Mouse (Mus musculus): Measurements from ENCODE around the gene Wnt5b. TPM values are rescaled to one million over a fixed set of nuclear protein-coding genes. Genes with fewer than 3 reads are reported as not detected.
"Not testable (repeated sequence)": the region's sequence is repeated elsewhere in the genome, so short reads cannot be mapped to it uniquely, and the experiment has no call there.

Wnt5b gene
- polyA plus RNA-seq, 1 experiment from 2014 or later, result 6.6 TPM

DNA sequence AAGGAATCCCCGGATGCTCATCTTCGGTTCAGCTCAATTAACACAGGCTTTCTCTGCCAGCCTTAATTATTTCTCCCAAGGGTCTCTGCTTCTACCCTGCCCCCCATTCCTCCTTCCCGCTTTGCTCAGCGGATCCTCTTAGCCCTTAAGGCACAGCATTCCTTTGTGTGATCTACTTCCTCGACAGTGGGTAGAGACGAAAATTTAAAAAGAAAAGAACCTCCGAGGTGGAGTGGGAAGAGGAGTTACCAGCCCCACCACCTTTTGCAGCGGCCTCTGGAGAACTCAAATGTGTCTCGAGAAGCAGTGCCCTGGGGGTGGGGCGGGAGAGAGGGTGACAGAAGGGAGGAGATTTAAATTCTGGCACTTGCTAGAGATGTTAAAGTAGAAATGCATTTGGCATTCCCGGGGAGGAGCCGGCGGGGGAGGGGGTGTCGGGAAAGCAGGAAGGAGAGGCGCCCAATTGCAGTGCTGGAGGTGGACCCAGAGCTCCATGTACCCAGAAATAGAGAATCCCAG, 92.1 kb downstream of the Wnt5b start:
- H3K36me3 ChIP-seq (replicated peaks; ENCODE audit: control insufficient read depth, insufficient read depth), result no peaks in the 10 kb centered on the region
- DNase-seq (ENCODE audit: low spot score), result peak; percentile 75
- H3K4me1 ChIP-seq (replicated peaks; ENCODE audit: control insufficient read depth, insufficient read depth, low read length), result peaks cover 32% of the 10 kb centered on the region
- H3K4me2 ChIP-seq (replicated peaks), result peak overlapping the region; percentile 60
- peak; percentile 79 for ATAC-seq (ENCODE audit: low FRiP score)
- H3K27ac ChIP-seq, result peak overlapping the region; percentile 87
- H3K4me3 ChIP-seq (replicated peaks; ENCODE audit: low read length), result peak overlapping the region; percentile 25
- H3K9ac ChIP-seq, result peak overlapping the region; percentile 54
- WGBS, result under 1% methylated on average over 15 of the region's 15 CpGs
- no peaks in the 10 kb centered on the region for H3K9me3 ChIP-seq (ENCODE audit: control insufficient read depth, low read length)
- no peaks in the 10 kb centered on the region for H3K27me3 ChIP-seq (ENCODE audit: control insufficient read depth, insufficient read depth, low read length)

DNA sequence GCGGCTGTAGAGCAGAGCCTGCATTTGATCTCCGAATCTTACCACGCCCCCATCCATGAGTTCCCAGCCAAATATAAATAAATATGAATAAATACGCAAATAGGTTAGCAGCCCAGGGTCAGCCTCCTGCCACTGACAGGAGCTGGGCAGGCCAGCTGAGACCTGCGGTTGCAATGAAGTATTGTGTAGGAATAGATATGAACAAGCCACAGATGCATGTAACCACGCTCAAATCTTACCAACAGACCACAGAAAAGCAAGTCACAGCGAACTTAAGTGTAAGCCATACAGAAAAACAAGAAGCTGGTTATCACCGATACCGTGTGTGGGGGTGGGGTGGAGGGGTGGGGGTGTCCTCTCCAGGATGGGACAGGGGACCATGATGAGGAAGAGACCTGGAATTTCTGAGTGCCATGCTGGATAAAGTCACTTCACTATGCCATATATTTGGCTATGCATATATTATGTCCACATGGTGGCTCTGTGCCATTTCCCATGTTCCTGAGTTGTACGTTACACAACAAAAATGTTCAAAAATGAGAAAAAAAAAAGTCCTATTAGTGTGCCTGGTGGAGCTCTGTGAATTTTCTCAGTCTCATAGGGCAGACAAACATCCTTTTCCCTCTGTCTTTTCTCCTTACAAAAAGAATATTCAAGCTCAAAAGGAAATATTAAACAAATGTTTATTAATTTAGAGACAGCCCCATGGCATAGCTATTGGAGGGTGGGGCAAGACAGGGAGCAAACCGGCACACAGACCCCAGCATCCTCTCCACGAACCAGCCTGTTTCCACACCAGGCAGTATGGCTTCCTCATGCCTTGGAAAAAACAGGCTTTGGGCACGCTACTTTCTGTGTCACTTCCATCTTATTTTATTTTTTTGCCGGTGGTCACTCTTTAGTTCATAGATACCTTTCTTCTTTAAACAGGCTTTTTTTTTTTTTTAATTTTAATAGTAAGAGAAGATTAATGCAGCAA, 92.9 kb downstream of the Wnt5b start:
- H3K27me3 ChIP-seq (ENCODE audit: control insufficient read depth, insufficient read depth, low read length), result no peaks in the 10 kb centered on the region
- H3K36me3 ChIP-seq (replicated peaks; ENCODE audit: control insufficient read depth, insufficient read depth), result no peaks in the 10 kb centered on the region
- WGBS, result 38% methylated on average over 14 of the region's 14 CpGs
- peak overlapping the region; percentile 60 for H3K4me2 ChIP-seq (replicated peaks)
- H3K4me1 ChIP-seq (replicated peaks; ENCODE audit: control insufficient read depth, insufficient read depth, low read length), result peaks cover 32% of the 10 kb centered on the region
- DNase-seq (ENCODE audit: low spot score) (peak; percentile 36), ATAC-seq (ENCODE audit: low FRiP score) (no peak)
- peak overlapping the region; percentile 87 for H3K27ac ChIP-seq
- peak overlapping the region; percentile 25 for H3K4me3 ChIP-seq (replicated peaks; ENCODE audit: low read length)
- no peaks in the 10 kb centered on the region for H3K9me3 ChIP-seq (ENCODE audit: control insufficient read depth, low read length)
- H3K9ac ChIP-seq, result 0 out of 2 replicates have a peak overlapping the region, but pooled peaks have one; percentile 5

DNA sequence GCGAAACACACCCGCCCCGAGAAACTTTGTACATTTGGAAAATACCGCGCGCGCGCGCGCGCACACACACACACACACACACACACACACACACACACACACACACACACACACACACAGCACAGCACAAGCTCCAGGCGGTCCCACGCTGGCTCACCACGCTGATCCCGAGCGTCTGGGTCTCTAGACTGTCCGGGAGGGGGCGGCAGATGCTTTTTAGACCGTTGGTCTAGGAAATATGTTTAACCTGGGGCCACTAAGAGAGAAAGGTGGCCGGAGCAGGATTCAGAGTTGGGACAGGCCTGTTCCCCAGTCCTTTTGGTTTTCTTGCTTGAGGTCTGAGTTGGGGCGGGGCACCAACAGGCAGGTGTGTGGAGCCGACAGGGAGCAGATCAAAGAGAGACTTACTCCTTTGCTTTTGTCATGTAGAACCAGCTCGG, 95.1 kb downstream of the Wnt5b start:
- Histone ChIP-seq H3K4me1 (replicated peaks; ENCODE audit: control insufficient read depth, insufficient read depth, low read length) (peaks cover 32% of the 10 kb centered on the region), H3K27ac (no peak overlapping the region), H3K4me2 (replicated peaks) (peak overlapping the region; percentile 55), H3K9ac (peak overlapping the region; percentile 24; the same call in 1 of the 2 replicates), H3K4me3 (replicated peaks; ENCODE audit: low read length) (peak overlapping the region; percentile 21), H3K36me3 (replicated peaks; ENCODE audit: control insufficient read depth, insufficient read depth) (no peaks in the 10 kb centered on the region), H3K9me3 (ENCODE audit: control insufficient read depth, low read length) (no peaks in the 10 kb centered on the region), H3K27me3 (ENCODE audit: control insufficient read depth, insufficient read depth, low read length) (no peaks in the 10 kb centered on the region)
- no peak for ATAC-seq (ENCODE audit: low FRiP score)
- WGBS, result 5% methylated on average over 23 of the region's 23 CpGs
- DNase-seq (ENCODE audit: low spot score), result peak; percentile 44

DNA sequence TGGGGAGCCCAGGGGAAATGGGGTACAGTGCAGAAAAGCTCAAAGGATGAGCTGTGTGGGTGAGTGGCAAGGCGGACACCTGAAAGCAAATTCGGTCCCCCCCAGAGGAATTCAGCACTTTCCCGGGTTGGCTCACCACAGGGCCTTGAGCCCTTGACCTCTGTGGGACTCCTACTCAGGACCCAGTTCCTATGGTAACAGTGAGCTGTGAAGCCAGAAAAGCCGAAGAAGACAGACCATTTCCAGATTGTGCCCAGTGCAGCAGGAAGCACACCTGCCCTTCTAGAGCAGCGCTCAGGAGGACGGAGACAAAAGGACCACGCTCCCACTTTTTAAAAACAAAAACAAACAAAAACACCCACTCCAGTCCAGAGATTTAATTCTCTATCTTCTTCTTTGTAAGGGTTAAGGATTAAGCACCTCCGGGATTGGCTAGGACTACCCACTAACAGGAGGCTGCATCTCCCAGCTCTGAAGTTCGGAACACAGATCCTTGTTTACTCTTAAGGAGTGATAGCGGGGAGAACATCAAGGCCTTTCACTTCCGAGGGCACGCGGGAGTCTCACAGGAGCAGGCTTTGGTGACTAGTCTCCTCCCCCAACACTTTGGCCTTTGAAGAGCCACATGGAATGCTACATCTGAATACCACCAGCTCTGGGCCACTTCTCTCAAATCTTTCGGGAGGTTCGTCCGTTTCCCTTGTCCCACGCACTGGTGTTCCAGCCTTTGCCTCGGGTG, 95.7 kb downstream of the Wnt5b start:
- H3K27ac ChIP-seq, result no peak overlapping the region
- H3K36me3 ChIP-seq (replicated peaks; ENCODE audit: control insufficient read depth, insufficient read depth), result no peaks in the 10 kb centered on the region
- ATAC-seq (ENCODE audit: low FRiP score) (no peak), DNase-seq (ENCODE audit: low spot score) (no peak)
- peak overlapping the region; percentile 24; the same call in 1 of the 2 replicates for H3K9ac ChIP-seq
- no peaks in the 10 kb centered on the region for H3K9me3 ChIP-seq (ENCODE audit: control insufficient read depth, low read length)
- H3K4me1 ChIP-seq (replicated peaks; ENCODE audit: control insufficient read depth, insufficient read depth, low read length), result peaks cover 35% of the 10 kb centered on the region
- H3K4me2 ChIP-seq (replicated peaks), result peak overlapping the region; percentile 55
- 9% methylated on average over 18 of the region's 18 CpGs for WGBS
- peak overlapping the region; percentile 21 for H3K4me3 ChIP-seq (replicated peaks; ENCODE audit: low read length)
- no peaks in the 10 kb centered on the region for H3K27me3 ChIP-seq (ENCODE audit: control insufficient read depth, insufficient read depth, low read length)

DNA sequence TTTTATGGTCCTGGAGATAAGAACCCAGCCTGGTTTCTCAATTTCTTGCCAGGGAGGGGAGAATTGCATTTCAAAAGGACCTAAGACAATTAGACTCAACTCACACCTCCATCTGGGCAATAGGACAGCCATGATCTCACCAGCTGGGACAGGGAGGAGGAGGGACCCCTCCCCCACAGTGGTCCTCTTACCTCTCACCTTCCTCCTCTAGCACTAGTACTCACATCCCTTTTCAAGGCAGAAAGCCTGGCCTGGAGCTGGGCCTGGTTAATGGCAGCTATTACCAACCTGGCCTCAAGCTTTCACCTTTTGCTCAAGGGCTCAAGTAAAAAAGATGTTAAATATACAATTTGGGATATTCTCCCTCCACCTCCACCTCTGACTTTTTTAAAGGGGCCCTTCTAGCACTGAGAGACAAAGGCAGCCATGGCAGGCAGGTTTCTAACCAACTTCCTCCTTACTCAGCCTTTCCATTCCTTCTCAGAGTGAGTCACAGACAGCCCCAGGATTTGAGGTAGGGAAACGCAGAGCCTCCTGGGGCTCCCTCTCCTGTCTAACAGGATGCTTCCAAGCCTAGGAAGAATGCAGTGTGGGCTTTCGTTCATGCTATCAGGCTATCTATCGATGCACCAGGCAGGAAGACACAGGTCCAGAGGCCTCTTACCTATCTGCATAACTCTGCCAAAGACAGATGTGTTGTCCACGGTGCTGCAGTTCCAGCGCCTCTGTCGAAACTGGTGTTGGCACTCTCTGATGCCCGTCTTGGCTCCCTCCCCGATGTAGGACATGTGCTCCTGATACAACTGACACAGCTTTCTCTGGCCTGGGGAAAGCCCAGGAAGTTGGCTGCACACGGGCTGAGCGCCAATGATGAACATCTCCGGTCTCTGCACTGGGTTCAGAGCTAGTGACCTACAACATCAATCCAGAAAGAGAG, 98.2 kb downstream of the Wnt5b start:
- no peaks in the 10 kb centered on the region for H3K27me3 ChIP-seq (ENCODE audit: control insufficient read depth, insufficient read depth, low read length)
- no peak overlapping the region for H3K4me3 ChIP-seq (replicated peaks; ENCODE audit: low read length)
- H3K9ac ChIP-seq, result no peak overlapping the region
- H3K4me1 ChIP-seq (replicated peaks; ENCODE audit: control insufficient read depth, insufficient read depth, low read length), result peaks cover 16% of the 10 kb centered on the region
- H3K9me3 ChIP-seq (ENCODE audit: control insufficient read depth, low read length), result no peaks in the 10 kb centered on the region
- no peak for ATAC-seq (ENCODE audit: low FRiP score)
- H3K27ac ChIP-seq, result no peak overlapping the region
- H3K36me3 ChIP-seq (replicated peaks; ENCODE audit: control insufficient read depth, insufficient read depth), result no peaks in the 10 kb centered on the region
- 82% methylated on average over 11 of the region's 11 CpGs for WGBS
- H3K4me2 ChIP-seq (replicated peaks), result no peak overlapping the region
- no peak for DNase-seq (ENCODE audit: low spot score)

DNA sequence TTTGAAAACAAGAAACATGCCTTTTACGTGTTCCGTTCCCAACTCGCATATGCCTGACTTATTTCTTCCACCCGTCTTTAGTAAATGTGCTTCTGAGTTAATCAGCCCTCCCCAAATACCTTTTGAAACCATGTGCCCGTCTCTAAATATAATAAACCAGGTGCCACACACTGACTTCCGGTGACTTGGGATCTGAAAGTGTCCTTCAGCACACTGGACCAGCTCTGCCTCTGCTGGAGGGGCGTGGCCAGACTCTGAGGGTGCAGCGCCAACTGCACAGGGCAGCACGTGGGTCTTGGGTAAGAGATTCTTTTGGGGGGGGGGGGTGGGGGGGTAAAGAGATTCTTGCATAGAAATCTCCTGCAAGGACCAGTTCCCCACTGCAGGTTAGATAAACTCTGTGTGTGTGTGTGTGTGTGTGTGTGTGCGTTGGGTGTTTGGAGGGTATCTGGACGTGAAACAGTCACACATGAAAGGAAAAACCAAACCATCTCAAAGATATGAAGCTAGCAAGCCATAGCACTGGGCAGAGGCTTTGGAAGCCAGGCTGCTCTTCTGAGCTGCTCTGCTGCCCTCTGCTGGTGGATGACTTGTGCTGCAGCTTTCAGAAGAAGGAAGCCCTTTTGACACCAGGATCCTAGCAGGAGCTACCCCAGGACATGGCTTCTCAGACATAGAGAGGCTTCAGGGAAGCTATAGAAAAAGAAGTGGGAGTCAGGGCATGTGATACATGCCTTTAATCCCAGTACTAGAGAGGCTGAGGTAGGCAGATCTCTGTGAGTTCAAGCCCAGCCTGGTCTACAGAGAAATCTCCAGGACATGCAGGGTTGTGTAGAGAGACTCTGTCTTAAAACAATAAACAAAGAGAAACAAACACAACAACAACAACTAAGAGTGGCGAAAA, 100.2 kb downstream of the Wnt5b start:
- DNase-seq (ENCODE audit: low spot score) (peak; percentile 90), ATAC-seq (ENCODE audit: low FRiP score) (peak; percentile 69)
- Histone ChIP-seq H3K27me3 (ENCODE audit: control insufficient read depth, insufficient read depth, low read length) (no peaks in the 10 kb centered on the region), H3K4me1 (replicated peaks; ENCODE audit: control insufficient read depth, insufficient read depth, low read length) (peaks cover 10% of the 10 kb centered on the region), H3K27ac (no peak overlapping the region), H3K4me3 (replicated peaks; ENCODE audit: low read length) (no peak overlapping the region), H3K9ac (no peak overlapping the region; the same call in 1 of the 2 replicates), H3K4me2 (replicated peaks) (peak overlapping the region; percentile 30), H3K9me3 (ENCODE audit: control insufficient read depth, low read length) (no peaks in the 10 kb centered on the region), H3K36me3 (replicated peaks; ENCODE audit: control insufficient read depth, insufficient read depth) (no peaks in the 10 kb centered on the region)
- 48% methylated on average over 12 of the region's 12 CpGs for WGBS

DNA sequence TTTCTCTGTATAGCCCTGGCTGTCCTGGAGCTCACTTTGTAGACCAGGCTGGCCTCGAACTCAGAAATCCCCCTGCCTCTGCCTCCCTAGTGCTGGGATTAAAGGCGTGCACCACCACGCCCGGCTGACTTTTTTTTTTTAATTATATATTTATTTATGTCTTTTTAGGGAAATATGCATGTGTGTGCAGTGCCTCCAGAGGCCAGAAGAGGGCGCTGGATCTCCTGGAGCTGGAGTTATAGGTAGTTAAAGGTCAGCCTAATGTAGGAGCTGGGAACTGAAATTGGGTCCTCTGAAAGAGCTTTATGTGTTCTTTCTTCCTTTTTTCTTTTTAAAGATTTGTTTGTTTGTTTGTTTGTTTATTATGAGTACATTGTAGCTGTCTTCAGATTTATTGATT, 101.4 kb downstream of the Wnt5b start:
- H3K27me3 ChIP-seq (ENCODE audit: control insufficient read depth, insufficient read depth, low read length); DNase-seq (ENCODE audit: low spot score); H3K9me3 ChIP-seq (ENCODE audit: control insufficient read depth, low read length); H3K4me3 ChIP-seq (replicated peaks; ENCODE audit: low read length); H3K4me1 ChIP-seq (replicated peaks; ENCODE audit: control insufficient read depth, insufficient read depth, low read length); H3K27ac ChIP-seq; H3K9ac ChIP-seq; H3K36me3 ChIP-seq (replicated peaks; ENCODE audit: control insufficient read depth, insufficient read depth); ATAC-seq (ENCODE audit: low FRiP score); H3K4me2 ChIP-seq (replicated peaks): not testable (repeated sequence)
- 83% methylated on average over 5 of the region's 5 CpGs for WGBS

All from hindbrain, embryonic 14.5 days (tissue).